Mouse (Mus musculus) neutrophil, adult 65 days (primary cell): ENCODE measurements around the gene Zfp750. TPM values are rescaled to one million over a fixed set of nuclear protein-coding genes. Genes with fewer than 3 reads are reported as not detected.

Experiments used
- total RNA-seq: library from RNA; stranded (reverse); gene quantifications from 2 replicates; pipeline ENCODE4 v1.2.4, GENCODE M21; 2023

Zfp750 gene
- not detected in 2 replicates for total RNA-seq

GRCm38 (mm10) chr11:121519131-121519530 is at the start of gene Zfp750:
Gene Zfp750 (minus strand): TSS chr11:121519333.

Other genes starting within 250 kb of the Zfp750 start
- 94.3 and 123 TPM in 2 replicates for gene Wdr45b, start 164.9 kb downstream of the Zfp750 start, total RNA-seq
- not detected in 2 replicates for gene Rab40b, start 131.1 kb downstream of the Zfp750 start, total RNA-seq
- 1.5 and 2.7 TPM in 2 replicates for gene Fn3krp, start 97.9 kb downstream of the Zfp750 start, total RNA-seq
- 0.52 TPM in 1 of 2 replicates, not detected in the other for gene Fn3k, start 84.4 kb downstream of the Zfp750 start, total RNA-seq
- 18.7 and 21.4 TPM in 2 replicates for gene Tbcd, start 67.4 kb downstream of the Zfp750 start, total RNA-seq
- 5.3 and 9.1 TPM in 2 replicates for gene B3gntl1, start 153.8 kb upstream of the Zfp750 start, total RNA-seq
- gene Metrnl, start 182.2 kb upstream of the Zfp750 start, total RNA-seq = 100 and 112 TPM in 2 replicates